15 mouse cellular contexts compared by ENCODE assay signal in genomic region chr13:70115576-70115975, GRCm38 (mm10).
"Had no signal": no experiment of that assay in that cellular context is flagged by ENCODE, and none has a peak within 500 bp of the region (broad histone marks: within the 10 kb centered on the region; RNA-seq: fewer than 3 reads in every experiment).

No protein-coding gene starts in this region.

- H3K27me3 ChIP-seq: liver, embryonic 15.5 days had no signal

- H3K4me1 ChIP-seq: limb, embryonic 10.5 days; liver, embryonic 15.5 days had no signal

- H3K9ac ChIP-seq: liver, embryonic 15.5 days had no signal

- H3K4me2 ChIP-seq: liver, embryonic 11.5 days; liver, embryonic 15.5 days had no signal

- DNase-seq: kidney, adult 11 months; kidney, adult 9 months; kidney, postnatal 10 days; kidney, postnatal 4 days; lung, adult 2 months; lung, postnatal 36 days; right cerebral cortex, postnatal 4 days; spleen, adult 18-20 months; thymus, adult 2 months; thymus, postnatal 36 days had no signal

- ATAC-seq: lung, postnatal 0 days had no signal

- H3K27ac ChIP-seq: layer of hippocampus, adult 2 months; limb, embryonic 10.5 days; liver, embryonic 15.5 days had no signal

- H3K9me3 ChIP-seq: limb, embryonic 10.5 days; liver, embryonic 15.5 days had no signal

- H3K4me3 ChIP-seq: layer of hippocampus, adult 2 months; limb, embryonic 10.5 days; liver, embryonic 15.5 days had no signal

- H3K36me3 ChIP-seq: limb, embryonic 10.5 days; liver, embryonic 15.5 days had no signal
